Mouse (Mus musculus) heart, embryonic 16.5 days (tissue): Measurements from ENCODE around the gene Itpkc. TPM values are rescaled to one million over a fixed set of nuclear protein-coding genes. Genes with fewer than 3 reads are reported as not detected.

Experiments
- ATAC-seq: fragments of 200-750 bp; cut with Nextera tagmentation; replicated peaks from 2 replicates; pipeline ENCODE4 v1.8.0; 2017; ENCODE audit warnings: moderate number of reproducible peaks; ENCODE audit not compliant: insufficient read depth, low FRiP score; ENCODE audit errors: extremely low read depth
- H3K27ac ChIP-seq: fragments of 300-500 bp; sonication (generic); 2 replicates; pipeline ENCODE4 v1.5.1; 2014; ENCODE audit warnings: mild to moderate bottlenecking, low read length, control low read depth, moderate library complexity
- H3K27me3 ChIP-seq: fragments of 300-500 bp; sonication (generic); 2 replicates; pipeline ENCODE4 v1.6.1; 2014; ENCODE audit warnings: low read length, mixed read lengths; ENCODE audit not compliant: control insufficient read depth, insufficient read depth
- H3K36me3 ChIP-seq: fragments of 300-500 bp; sonication (generic); 2 replicates; pipeline ENCODE4 v1.6.1; 2014; ENCODE audit not compliant: control insufficient read depth, insufficient read depth
- H3K4me1 ChIP-seq: fragments of 300-500 bp; sonication (generic); 2 replicates; pipeline ENCODE4 v1.6.1; 2014; ENCODE audit warnings: low read length, mixed read lengths; ENCODE audit not compliant: control insufficient read depth, insufficient read depth
- H3K4me2 ChIP-seq: fragments of 300-500 bp; sonication (generic); 2 replicates; pipeline ENCODE4 v1.6.1; 2014; ENCODE audit warnings: low read depth, mild to moderate bottlenecking, control low read depth, low read length
- H3K4me3 ChIP-seq: fragments of 300-500 bp; sonication (generic); 2 replicates; pipeline ENCODE4 v1.5.1; 2014; ENCODE audit warnings: mild to moderate bottlenecking, control low read depth, low read length
- H3K9ac ChIP-seq: fragments of 300-500 bp; sonication (generic); 2 replicates; pipeline ENCODE4 v1.6.1; 2014; ENCODE audit warnings: low read length, control low read depth
- H3K9me3 ChIP-seq: fragments of 300-500 bp; sonication (generic); replicated peaks from 2 replicates; pipeline ENCODE4 v1.6.1; 2016; ENCODE audit warnings: low read length; ENCODE audit not compliant: control insufficient read depth
- WGBS: fragments of 180-500 bp; shearing (Covaris S2); extraction: QIAGEN DNeasy Blood & Tissue Kit; methylation state at CpG from one replicate; pipeline ENCODE4 v1.1.7; 2014; 5-methylcytosine and 5-hydroxymethylcytosine counted together
- microRNA counts: library from miRNA; unstranded; fragments of <30 nt; microRNA quantifications from one replicate; lab custom pipeline; 2016
- microRNA-seq: library from miRNA; unstranded; fragments of <30 nt; microRNA quantifications from one replicate; pipeline ENCODE4, GENCODE M21; 2017
- polyA plus RNA-seq: library from polyadenylated mRNA; unstranded; fragments of >200 nt; fragmentation: Nextera tagmentation; extraction: Ambion mirVana; gene quantifications from 2 replicates; pipeline ENCODE4 v1.2.1, GENCODE M21; 2015

Itpkc gene
- polyA plus RNA-seq, 1 experiment from 2014 or later = 2.5 TPM

GRCm38 (mm10) chr7:27159882-27160281 lies 68.6 kb downstream of the Itpkc start:
- Histone ChIP-seq H3K4me1 (peaks cover 42% of the 10 kb centered on the region), H3K36me3 (peaks cover 36% of the 10 kb centered on the region), H3K4me3 (no peak overlapping the region), H3K4me2 (no peak overlapping the region), H3K27me3 (no peaks in the 10 kb centered on the region), H3K27ac (no peak overlapping the region; the same call in 1 of the 2 replicates), H3K9ac (no peak overlapping the region), H3K9me3 (no peaks in the 10 kb centered on the region)
- whole genome bisulfite sequencing = 19% methylated on average over 8 of the region's 8 CpGs
- peak; percentile 87 for ATAC-seq

- no peak overlapping the region for H3K4me3 ChIP-seq
- WGBS = 92% methylated on average over 6 of the region's 6 CpGs
- ATAC-seq = no peak
- peaks cover 36% of the 10 kb centered on the region for H3K4me1 ChIP-seq
- no peaks in the 10 kb centered on the region for H3K27me3 ChIP-seq
- H3K36me3 ChIP-seq = peaks cover 31% of the 10 kb centered on the region
- H3K9ac ChIP-seq = no peak overlapping the region
- H3K9me3 ChIP-seq = no peaks in the 10 kb centered on the region
- no peak overlapping the region for H3K4me2 ChIP-seq
- H3K27ac ChIP-seq = no peak overlapping the region
Measured at GRCm38 (mm10) chr7:27159256-27159655, 69.2 kb downstream of the Itpkc start.

- no peak overlapping the region for H3K4me2 ChIP-seq
- WGBS = 94% methylated on average over 9 of the region's 9 CpGs
Measured at GRCm38 (mm10) chr7:27158171-27158570, 70.3 kb downstream of the Itpkc start.

More at GRCm38 (mm10) chr7:27158171-27158570, 70.3 kb downstream of the Itpkc start:
- peaks cover 28% of the 10 kb centered on the region for H3K36me3 ChIP-seq
- H3K4me3 ChIP-seq = no peak overlapping the region
- no peaks in the 10 kb centered on the region for H3K27me3 ChIP-seq
- H3K9me3 ChIP-seq = no peaks in the 10 kb centered on the region
- peaks cover 29% of the 10 kb centered on the region for H3K4me1 ChIP-seq
- no peak overlapping the region for H3K27ac ChIP-seq
- ATAC-seq = no peak
- no peak overlapping the region for H3K9ac ChIP-seq

MicroRNAs within 50 kb of the gene (microRNA counts, 519-probe panel; counts per million panel counts)
- 293 counts per million, percentile 1 among the panel's probes with 10 or more counts for microRNA mmu-miR-1191 (lab: Ali Mortazavi, UCI)

Small RNA genes within 50 kb of the gene (microRNA-seq; reads per million reads assigned to microRNA genes)
- gene Mir1191 (4.5 reads per million, percentile 17 among the genes with 10 or more reads in this experiment), gene Mir3101 (not detected)

Other genes with a start within 250 kb of the Itpkc start
- not detected in 2 replicates for gene Cyp2a12, start 199.6 kb downstream of the Itpkc start, polyA plus RNA-seq
- 12.8 and 18.0 TPM in 2 replicates for gene Cyp2f2, start 108.8 kb downstream of the Itpkc start, polyA plus RNA-seq
- 0.08 TPM in 1 of 2 replicates, not detected in the other for gene Cyp2t4, start 74.9 kb downstream of the Itpkc start, polyA plus RNA-seq
- gene Egln2, start 61.9 kb downstream of the Itpkc start, polyA plus RNA-seq = 48.4 and 55.3 TPM in 2 replicates
- 48.1 and 51.0 TPM in 2 replicates for gene Rab4b, start 49.8 kb downstream of the Itpkc start, polyA plus RNA-seq
- gene Gm21983, start 47.6 kb downstream of the Itpkc start, polyA plus RNA-seq = not detected in 2 replicates
- gene Mia, start 47.5 kb downstream of the Itpkc start, polyA plus RNA-seq = 5.0 and 11.6 TPM in 2 replicates
- gene BC024978, start 32.9 kb downstream of the Itpkc start, polyA plus RNA-seq = 2.4 and 2.6 TPM in 2 replicates
- gene Snrpa, start 32.4 kb downstream of the Itpkc start, polyA plus RNA-seq = 146 and 165 TPM in 2 replicates
- gene Coq8b, start 4.4 kb upstream of the Itpkc start, polyA plus RNA-seq = 15.3 and 15.9 TPM in 2 replicates
- 8.7 and 10.2 TPM in 2 replicates for gene Numbl, start 29.8 kb upstream of the Itpkc start, polyA plus RNA-seq
- gene Ltbp4, start 109.0 kb upstream of the Itpkc start, polyA plus RNA-seq = 63.5 and 86.0 TPM in 2 replicates
- 22.3 and 24.1 TPM in 2 replicates for gene Shkbp1, start 127.4 kb upstream of the Itpkc start, polyA plus RNA-seq
- gene Gm20479, start 128.8 kb upstream of the Itpkc start, polyA plus RNA-seq = 0.46 TPM in 1 of 2 replicates, not detected in the other
- gene Sptbn4, start 219.0 kb upstream of the Itpkc start, polyA plus RNA-seq = 0.10 and 0.43 TPM in 2 replicates
- 48.3 and 52.3 TPM in 2 replicates for gene Blvrb, start 219.3 kb upstream of the Itpkc start, polyA plus RNA-seq
- gene Sertad3, start 245.1 kb upstream of the Itpkc start, polyA plus RNA-seq = 22.1 and 23.4 TPM in 2 replicates